Mouse (Mus musculus): ENCODE measurements at regions not wholly inside any gene's neighbourhood (a gene's known extent, or its start where the extent isn't known, plus 50 kb on each side); places are given as distances from the start of the nearest gene placed in this dataset.
A peak's percentile ranks its signal among the peaks of the same experiment; 100 is the strongest.

DNA sequence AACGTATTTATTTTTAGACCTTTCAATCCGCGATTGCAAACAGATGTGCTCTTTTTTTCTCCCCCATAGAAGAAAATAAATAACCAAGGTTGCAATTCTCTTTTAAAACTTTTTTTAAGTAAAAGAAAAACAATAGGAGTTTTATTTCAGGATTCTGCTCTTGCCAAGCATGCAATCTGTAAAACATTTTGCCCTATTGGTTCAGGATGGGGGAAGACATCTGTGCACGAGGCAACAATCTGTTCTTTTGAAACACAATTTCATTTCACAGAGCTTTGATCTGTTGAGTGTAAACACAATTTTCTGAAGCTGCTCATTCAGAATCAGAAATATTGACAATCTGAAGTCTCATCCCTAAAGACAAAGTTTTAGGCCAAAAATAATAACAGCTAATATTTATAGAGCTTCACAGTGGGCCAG is 271.8 kb upstream of the Cblb start:
- 81% methylated on average over 4 of the region's 4 CpGs for WGBS
- no peaks in the 10 kb centered on the region for H3K4me1 ChIP-seq (replicated peaks; ENCODE audit: control insufficient read depth, insufficient read depth, low read length)
- no peak overlapping the region for H3K27ac ChIP-seq (ENCODE audit: control insufficient read depth, insufficient read depth, low read length)
- TF ChIP-seq CTCF (IDR thresholded peaks at IDR 0.05; ENCODE audit: borderline replicate concordance, control insufficient read depth, extremely low read depth, insufficient read depth, low read length, poor library complexity) (no peak), POLR2A (IDR thresholded peaks at IDR 0.05; ENCODE audit: control insufficient read depth, extremely low read depth, insufficient read depth, low read length, poor library complexity) (no peak)
- no peaks in the 10 kb centered on the region for H3K27me3 ChIP-seq (ENCODE audit: control insufficient read depth, insufficient read depth, low read length)
- no peaks in the 10 kb centered on the region for H3K36me3 ChIP-seq (ENCODE audit: control insufficient read depth, insufficient read depth, low read length)
- DNase-seq = no peak
- H3K4me3 ChIP-seq (ENCODE audit: control insufficient read depth, insufficient read depth, low read length) = no peak overlapping the region

DNA sequence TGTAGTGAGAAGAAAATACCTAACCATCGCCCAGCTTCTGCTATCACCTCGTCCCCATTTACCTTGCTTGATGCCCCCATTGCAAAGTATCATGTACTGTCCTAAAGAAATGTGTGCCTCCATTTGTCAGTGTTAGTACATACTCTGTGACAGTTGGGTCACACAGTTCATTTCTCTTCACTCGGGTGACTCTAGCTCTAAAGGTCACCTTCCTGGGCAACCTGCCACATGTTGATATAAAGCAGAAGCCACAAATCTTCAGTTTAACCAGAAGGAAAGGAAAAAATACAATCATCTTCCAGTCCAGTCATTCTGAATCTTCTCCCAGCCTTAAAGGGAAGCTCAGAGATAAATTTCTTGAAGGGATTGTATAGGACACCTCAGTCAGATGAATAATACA is 263.5 kb upstream of the Cblb start:
- WGBS = 64% methylated on average over 3 of the region's 3 CpGs
- DNase-seq = no peak
- TF ChIP-seq CTCF (IDR thresholded peaks at IDR 0.05; ENCODE audit: borderline replicate concordance, control insufficient read depth, extremely low read depth, insufficient read depth, low read length, poor library complexity) = no peak
- TF ChIP-seq POLR2A (IDR thresholded peaks at IDR 0.05; ENCODE audit: control insufficient read depth, extremely low read depth, insufficient read depth, low read length, poor library complexity) = no peak
- Histone ChIP-seq H3K4me1 (replicated peaks; ENCODE audit: control insufficient read depth, insufficient read depth, low read length) (no peaks in the 10 kb centered on the region), H3K36me3 (ENCODE audit: control insufficient read depth, insufficient read depth, low read length) (no peaks in the 10 kb centered on the region), H3K27ac (ENCODE audit: control insufficient read depth, insufficient read depth, low read length) (no peak overlapping the region), H3K27me3 (ENCODE audit: control insufficient read depth, insufficient read depth, low read length) (no peaks in the 10 kb centered on the region), H3K4me3 (ENCODE audit: control insufficient read depth, insufficient read depth, low read length) (no peak overlapping the region)

DNA sequence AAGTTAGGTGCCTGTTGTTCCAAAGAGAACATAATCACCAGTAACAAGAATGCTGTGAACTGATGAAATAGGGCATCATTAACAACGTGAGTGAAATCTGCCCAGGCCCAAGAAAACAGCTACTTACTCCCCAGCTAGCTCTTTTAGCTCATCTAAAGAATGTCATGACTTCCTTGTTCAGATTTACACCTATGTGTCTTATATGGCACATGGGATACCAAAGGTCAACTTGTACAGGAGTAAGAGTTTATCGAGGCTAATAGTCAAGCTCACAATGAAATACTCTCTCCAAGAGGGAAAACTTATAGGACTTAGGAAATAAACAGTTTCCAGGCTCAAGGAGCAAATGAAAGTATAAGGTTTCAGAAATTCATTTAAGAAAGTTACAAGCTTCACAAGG is 252.1 kb upstream of the Cblb start:
- H3K27me3 ChIP-seq (ENCODE audit: control insufficient read depth, insufficient read depth, low read length) = no peaks in the 10 kb centered on the region
- no peak overlapping the region for H3K27ac ChIP-seq (ENCODE audit: control insufficient read depth, insufficient read depth, low read length)
- no peaks in the 10 kb centered on the region for H3K36me3 ChIP-seq (ENCODE audit: control insufficient read depth, insufficient read depth, low read length)
- 94% methylated on average over 2 of the region's 2 CpGs for WGBS
- TF ChIP-seq POLR2A (IDR thresholded peaks at IDR 0.05; ENCODE audit: control insufficient read depth, extremely low read depth, insufficient read depth, low read length, poor library complexity) (no peak), CTCF (IDR thresholded peaks at IDR 0.05; ENCODE audit: borderline replicate concordance, control insufficient read depth, extremely low read depth, insufficient read depth, low read length, poor library complexity) (no peak)
- H3K4me1 ChIP-seq (replicated peaks; ENCODE audit: control insufficient read depth, insufficient read depth, low read length) = no peaks in the 10 kb centered on the region
- no peak for DNase-seq
- H3K4me3 ChIP-seq (ENCODE audit: control insufficient read depth, insufficient read depth, low read length) = no peak overlapping the region

DNA sequence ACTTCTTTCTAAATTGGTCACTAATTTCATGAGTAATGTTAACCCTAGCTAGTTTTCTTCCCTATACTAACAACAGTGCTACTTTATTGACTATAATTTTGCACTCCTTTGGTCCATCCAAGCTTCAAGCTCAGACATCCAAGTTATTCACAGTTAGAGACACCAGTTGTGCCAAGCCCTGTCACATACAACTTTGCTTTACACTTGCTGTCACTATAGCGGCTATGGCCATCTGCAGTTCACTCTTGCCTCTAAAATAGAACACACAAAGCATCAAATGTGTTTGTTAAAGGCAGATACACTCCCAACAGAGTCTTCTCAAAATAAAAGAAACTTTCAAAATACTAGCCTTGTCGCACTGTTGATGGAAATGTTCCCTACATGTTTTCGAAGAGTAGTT is 236.0 kb upstream of the Cblb start:
- Histone ChIP-seq H3K36me3 (ENCODE audit: control insufficient read depth, insufficient read depth, low read length) (no peaks in the 10 kb centered on the region), H3K27me3 (ENCODE audit: control insufficient read depth, insufficient read depth, low read length) (no peaks in the 10 kb centered on the region), H3K4me3 (ENCODE audit: control insufficient read depth, insufficient read depth, low read length) (no peak overlapping the region), H3K4me1 (replicated peaks; ENCODE audit: control insufficient read depth, insufficient read depth, low read length) (no peaks in the 10 kb centered on the region), H3K27ac (ENCODE audit: control insufficient read depth, insufficient read depth, low read length) (no peak overlapping the region)
- DNase-seq = no peak
- WGBS = 96% methylated on average over 3 of the region's 3 CpGs
- TF ChIP-seq POLR2A (IDR thresholded peaks at IDR 0.05; ENCODE audit: control insufficient read depth, extremely low read depth, insufficient read depth, low read length, poor library complexity) (no peak), CTCF (IDR thresholded peaks at IDR 0.05; ENCODE audit: borderline replicate concordance, control insufficient read depth, extremely low read depth, insufficient read depth, low read length, poor library complexity) (no peak)

DNA sequence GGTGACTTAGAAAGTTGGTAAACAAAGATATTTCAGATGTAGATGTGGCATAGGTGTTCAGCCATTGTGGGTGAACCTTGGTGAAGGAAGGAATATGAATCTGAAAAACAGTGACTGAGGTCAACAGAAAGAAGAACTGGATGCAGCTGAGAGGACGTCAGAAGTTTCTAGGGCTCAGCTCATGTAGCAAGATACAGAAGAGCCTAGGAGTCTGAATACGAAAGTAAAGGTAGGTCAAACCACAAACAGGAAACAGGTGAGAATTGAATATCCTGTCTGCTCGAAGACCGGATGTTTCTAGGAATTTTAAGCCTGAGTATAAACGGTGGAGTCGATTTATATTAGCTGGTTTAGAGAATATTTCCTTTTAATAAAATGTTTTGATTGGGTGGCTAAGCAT is 223.7 kb upstream of the Cblb start:
- no peaks in the 10 kb centered on the region; the same call in 1 of the 2 replicates for H3K4me1 ChIP-seq (replicated peaks; ENCODE audit: control insufficient read depth, insufficient read depth, low read length)
- WGBS = 3% methylated on average over 6 of the region's 6 CpGs
- H3K27ac ChIP-seq (ENCODE audit: control insufficient read depth, insufficient read depth, low read length) = no peak overlapping the region
- H3K4me3 ChIP-seq (ENCODE audit: control insufficient read depth, insufficient read depth, low read length) = no peak overlapping the region
- H3K36me3 ChIP-seq (ENCODE audit: control insufficient read depth, insufficient read depth, low read length) = no peaks in the 10 kb centered on the region
- DNase-seq = peak; percentile 3
- H3K27me3 ChIP-seq (ENCODE audit: control insufficient read depth, insufficient read depth, low read length) = no peaks in the 10 kb centered on the region
- TF ChIP-seq CTCF (IDR thresholded peaks at IDR 0.05; ENCODE audit: borderline replicate concordance, control insufficient read depth, extremely low read depth, insufficient read depth, low read length, poor library complexity) (no peak), POLR2A (IDR thresholded peaks at IDR 0.05; ENCODE audit: control insufficient read depth, extremely low read depth, insufficient read depth, low read length, poor library complexity) (no peak)

GRCm38 (mm10) chr16:51809120-51809519 is 221.9 kb upstream of the Cblb start:
- Histone ChIP-seq H3K27ac (ENCODE audit: control insufficient read depth, insufficient read depth, low read length) (no peak overlapping the region), H3K4me3 (ENCODE audit: control insufficient read depth, insufficient read depth, low read length) (no peak overlapping the region), H3K4me1 (replicated peaks; ENCODE audit: control insufficient read depth, insufficient read depth, low read length) (no peaks in the 10 kb centered on the region; the same call in 1 of the 2 replicates), H3K27me3 (ENCODE audit: control insufficient read depth, insufficient read depth, low read length) (no peaks in the 10 kb centered on the region), H3K36me3 (ENCODE audit: control insufficient read depth, insufficient read depth, low read length) (no peaks in the 10 kb centered on the region)
- WGBS = 94% methylated on average over 2 of the region's 2 CpGs
- TF ChIP-seq POLR2A (IDR thresholded peaks at IDR 0.05; ENCODE audit: control insufficient read depth, extremely low read depth, insufficient read depth, low read length, poor library complexity) = no peak
- TF ChIP-seq CTCF (IDR thresholded peaks at IDR 0.05; ENCODE audit: borderline replicate concordance, control insufficient read depth, extremely low read depth, insufficient read depth, low read length, poor library complexity) = no peak
- DNase-seq = no peak

GRCm38 (mm10) chr16:51811073-51811472 is 220.0 kb upstream of the Cblb start:
- H3K4me1 ChIP-seq (replicated peaks; ENCODE audit: control insufficient read depth, insufficient read depth, low read length) = no peaks in the 10 kb centered on the region; the same call in 1 of the 2 replicates
- no peaks in the 10 kb centered on the region for H3K36me3 ChIP-seq (ENCODE audit: control insufficient read depth, insufficient read depth, low read length)
- DNase-seq = no peak
- H3K27ac ChIP-seq (ENCODE audit: control insufficient read depth, insufficient read depth, low read length) = no peak overlapping the region
- WGBS = 100% methylated on average over 1 of the region's 1 CpGs
- H3K4me3 ChIP-seq (ENCODE audit: control insufficient read depth, insufficient read depth, low read length) = no peak overlapping the region
- TF ChIP-seq CTCF (IDR thresholded peaks at IDR 0.05; ENCODE audit: borderline replicate concordance, control insufficient read depth, extremely low read depth, insufficient read depth, low read length, poor library complexity) = no peak
- TF ChIP-seq POLR2A (IDR thresholded peaks at IDR 0.05; ENCODE audit: control insufficient read depth, extremely low read depth, insufficient read depth, low read length, poor library complexity) = no peak
- no peaks in the 10 kb centered on the region for H3K27me3 ChIP-seq (ENCODE audit: control insufficient read depth, insufficient read depth, low read length)

All from thymus, adult 2 months (tissue).